Mouse (Mus musculus): ENCODE measurements around the gene Sgsm2.

DNA sequence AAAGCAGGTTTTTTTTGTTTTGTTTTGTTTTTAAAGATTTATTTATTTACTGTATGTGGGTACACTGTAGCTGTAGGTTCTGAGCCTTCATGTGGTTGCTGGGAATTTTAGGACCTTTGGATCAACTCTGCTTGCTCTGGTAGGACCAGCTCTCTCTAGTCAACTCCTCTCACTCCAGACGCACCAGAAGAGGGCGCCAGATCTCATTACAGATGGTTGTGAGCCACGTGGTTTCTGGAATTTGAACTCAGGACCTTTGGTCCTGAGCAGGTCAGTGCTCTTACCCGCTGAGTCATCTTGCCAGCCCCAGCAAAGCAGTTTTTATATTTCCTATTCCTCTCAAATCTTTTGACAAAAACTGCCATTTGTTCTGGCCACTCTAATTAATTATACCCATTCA lies 27.3 kb upstream of the Sgsm2 start:
- TF ChIP-seq CTCF (IDR thresholded peaks at IDR 0.05; ENCODE audit: low read depth) (peak; percentile 69), EP300 (IDR thresholded peaks at IDR 0.05; ENCODE audit: low read depth) (0 out of 2 replicates have a peak, but pooled peaks have one; percentile 14)

Data from liver, postnatal 0 days (tissue).